Mouse (Mus musculus) embryo, embryonic 10.5 days (tissue): ENCODE measurements at regions not wholly inside any gene's neighbourhood (a gene's known extent, or its start where the extent isn't known, plus 50 kb on each side); places are given as distances from the start of the nearest gene placed in this dataset.
"Not testable (repeated sequence)": the region's sequence is repeated elsewhere in the genome, so short reads cannot be mapped to it uniquely, and the experiment has no call there.

Source experiments
- DNase-seq: peaks from one replicate; pipeline ENCODE4 v3.0.0-alpha.2; 2015; ENCODE audit warnings: low spot score

- DNase-seq, result peak; percentile 50
Measured at GRCm38 (mm10) chr15:5869289-5869688, 430.3 kb upstream of the Dab2 start.

GRCm38 (mm10) chr15:5869866-5870265 is 429.7 kb upstream of the Dab2 start:
- DNase-seq, result no peak

GRCm38 (mm10) chr15:5872042-5872441 is 427.5 kb upstream of the Dab2 start:
- DNase-seq, result no peak

- no peak for DNase-seq
Measured at GRCm38 (mm10) chr15:5877749-5878148, 421.8 kb upstream of the Dab2 start.

GRCm38 (mm10) chr15:5891188-5891587 is 408.4 kb upstream of the Dab2 start:
- no peak for DNase-seq

GRCm38 (mm10) chr15:5892034-5892433 is 407.6 kb upstream of the Dab2 start:
- no peak for DNase-seq

- not testable (repeated sequence) for DNase-seq
Measured at GRCm38 (mm10) chr15:5895688-5896470, 403.7 kb upstream of the Dab2 start.

- DNase-seq, result peak; percentile 74
Measured at GRCm38 (mm10) chr15:5915261-5915660, 384.3 kb upstream of the Dab2 start.

- DNase-seq, result no peak
Measured at GRCm38 (mm10) chr15:5920058-5920457, 379.5 kb upstream of the Dab2 start.

GRCm38 (mm10) chr15:5927768-5928167 is 371.8 kb upstream of the Dab2 start:
- no peak for DNase-seq

- no peak for DNase-seq
Measured at GRCm38 (mm10) chr15:5933586-5933985, 366.0 kb upstream of the Dab2 start.

- DNase-seq, result peak; percentile 46
Measured at GRCm38 (mm10) chr15:5940945-5941344, 358.6 kb upstream of the Dab2 start.

- no peak for DNase-seq
Measured at GRCm38 (mm10) chr15:5946650-5947049, 352.9 kb upstream of the Dab2 start.

GRCm38 (mm10) chr15:5950919-5951318 is 348.7 kb upstream of the Dab2 start:
- DNase-seq, result no peak

- not testable (repeated sequence) for DNase-seq
Measured at GRCm38 (mm10) chr15:5951661-5952060, 347.9 kb upstream of the Dab2 start.

GRCm38 (mm10) chr15:5953106-5953505 is 346.5 kb upstream of the Dab2 start:
- DNase-seq, result no peak

- DNase-seq, result no peak
Measured at GRCm38 (mm10) chr15:5991351-5992065, 308.1 kb upstream of the Dab2 start.

- not testable (repeated sequence) for DNase-seq
Measured at GRCm38 (mm10) chr15:5992146-5992545, 307.4 kb upstream of the Dab2 start.

- DNase-seq, result no peak
Measured at GRCm38 (mm10) chr15:6000816-6001215, 298.8 kb upstream of the Dab2 start.

- DNase-seq, result no peak
Measured at GRCm38 (mm10) chr15:6001394-6001793, 298.2 kb upstream of the Dab2 start.

GRCm38 (mm10) chr15:6014982-6015381 is 284.6 kb upstream of the Dab2 start:
- no peak for DNase-seq

- DNase-seq, result no peak
Measured at GRCm38 (mm10) chr15:6016637-6017049, 282.9 kb upstream of the Dab2 start.

- peak; percentile 26 for DNase-seq
Measured at GRCm38 (mm10) chr15:6025543-6025942, 274.0 kb upstream of the Dab2 start.
